Mouse (Mus musculus) cerebellum, postnatal 10 days (tissue): Measurements from ENCODE around the gene Asb13.

Experiments used
- DNase-seq, 2 experiments: peaks; one replicate each; pipeline ENCODE4 v3.0.0; 2021; ENCODE audit warnings: mixed read lengths in 2 of 2

Gene Asb13

DNA sequence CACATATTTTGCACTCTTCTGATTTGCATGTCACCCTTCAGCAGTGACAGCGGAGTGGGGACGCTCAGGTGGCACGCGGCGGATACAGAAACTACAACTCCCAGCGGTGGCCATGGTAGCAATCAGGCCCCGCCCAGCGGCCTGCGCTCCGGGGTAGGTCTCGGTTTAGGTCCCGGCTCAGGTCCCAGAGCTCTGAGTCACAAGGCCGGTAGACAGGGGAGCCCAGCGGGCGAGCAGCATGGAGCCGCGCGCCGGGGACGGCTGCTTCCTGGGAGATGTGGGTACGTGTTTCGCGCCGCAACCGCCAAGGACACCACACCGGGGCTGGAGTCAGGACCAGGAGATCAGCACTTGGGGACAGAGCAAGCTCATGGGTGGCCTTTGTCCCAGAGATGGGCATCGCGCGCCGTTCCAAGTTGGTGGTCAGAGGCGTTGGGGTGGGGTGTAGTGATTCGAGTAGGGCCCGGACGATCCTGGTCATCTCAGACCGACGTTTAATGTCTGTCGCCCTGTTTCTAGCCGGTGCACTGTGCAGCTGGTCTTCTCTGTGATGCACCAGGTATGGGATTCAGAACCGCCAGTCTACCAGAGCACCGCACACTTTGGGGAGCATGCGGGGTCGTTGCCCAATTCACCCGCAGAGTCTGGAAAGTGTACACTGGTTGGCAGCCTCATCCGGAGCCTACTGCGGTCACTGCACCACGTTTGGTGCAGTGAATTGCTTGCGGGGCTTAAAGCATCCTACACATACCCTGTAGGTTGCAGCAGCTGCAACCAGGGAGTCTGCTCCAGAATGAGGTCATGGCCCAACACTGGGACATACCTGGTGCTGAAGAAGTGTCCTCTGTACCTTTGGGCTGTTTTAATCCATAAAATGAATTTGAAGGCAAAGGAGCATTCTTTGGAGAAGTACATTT lies at the start of gene Asb13:
Gene Asb13 (plus strand): TSS at position 138 of the 917 bp plus-strand sequence.
- peak; percentile 83 to 85 for DNase-seq

DNA sequence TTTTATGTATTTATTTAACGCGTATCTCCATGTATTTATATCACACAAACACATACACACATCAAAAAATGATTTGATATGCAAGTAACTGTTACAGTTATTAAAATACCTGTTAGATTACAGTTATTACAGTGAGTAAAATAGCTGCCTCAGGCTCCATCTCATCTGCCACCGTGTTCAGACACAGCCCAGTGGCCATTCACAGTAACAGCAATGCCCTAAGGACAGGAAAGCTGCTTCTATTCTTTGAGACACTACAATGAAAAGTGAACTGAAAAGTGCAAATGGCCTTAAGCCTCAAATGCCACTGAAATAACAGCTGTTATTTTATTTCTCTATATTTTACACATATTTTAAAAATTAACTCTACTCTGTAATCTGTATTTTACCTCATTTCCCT lies 43.0 kb upstream of the Asb13 start:
- peak in 1 of 2 experiments; percentile 6 for DNase-seq

DNA sequence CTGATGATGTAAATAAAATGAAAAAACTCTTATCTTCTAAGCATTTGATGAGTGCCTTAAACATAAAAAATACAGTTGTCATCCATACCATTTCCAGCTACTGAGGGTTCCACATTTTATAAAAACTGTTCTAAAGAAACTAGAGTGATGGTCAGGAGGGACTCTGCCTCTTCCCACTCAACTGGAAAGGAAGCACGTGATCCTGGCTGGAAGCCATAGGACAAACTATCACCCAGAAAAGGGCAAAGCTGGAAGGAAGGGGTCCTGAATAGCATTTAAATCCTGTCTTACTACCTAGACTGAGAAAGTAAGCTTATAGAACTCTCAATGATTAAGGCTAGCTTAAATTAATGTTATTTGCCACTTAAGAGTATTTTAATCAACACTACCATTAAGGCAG lies 39.5 kb upstream of the Asb13 start:
- no peak for DNase-seq

DNA sequence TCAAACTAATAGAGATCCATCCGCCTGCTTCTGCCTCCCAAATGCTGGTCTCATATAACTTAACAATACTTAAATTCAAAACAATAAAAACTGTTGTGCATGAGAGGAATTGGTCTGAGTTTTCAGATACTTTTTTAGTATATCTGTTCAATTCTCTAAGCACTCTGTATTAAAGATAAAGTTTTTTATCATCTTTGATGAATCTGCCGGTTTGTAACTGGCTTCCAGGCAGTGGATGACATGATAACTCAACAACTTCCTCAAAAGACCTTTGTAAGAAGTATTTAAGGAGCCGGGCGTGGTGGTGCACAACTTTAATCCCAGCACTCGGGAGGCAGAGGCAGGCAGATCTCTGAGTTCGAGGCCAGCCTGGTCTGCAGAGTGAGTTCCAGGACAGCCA lies 37.6 kb upstream of the Asb13 start:
- DNase-seq, result no peak

DNA sequence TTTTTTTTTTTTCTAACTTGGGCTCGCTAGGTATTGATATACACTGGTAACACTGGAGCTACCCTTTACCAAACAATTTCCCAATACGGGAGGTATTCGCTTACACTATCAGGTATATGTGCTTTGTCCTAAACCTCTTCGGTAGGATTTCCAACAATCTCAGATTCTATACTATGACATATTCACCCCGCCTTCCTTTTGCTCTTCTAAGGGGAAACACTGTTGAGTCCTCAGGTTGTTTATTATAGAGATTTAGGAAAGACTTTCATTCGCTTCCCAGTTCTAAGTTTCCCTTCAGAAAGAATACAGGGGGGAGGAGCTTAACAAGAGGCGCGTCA lies 24.1 kb upstream of the Asb13 start:
- DNase-seq, result no peak

DNA sequence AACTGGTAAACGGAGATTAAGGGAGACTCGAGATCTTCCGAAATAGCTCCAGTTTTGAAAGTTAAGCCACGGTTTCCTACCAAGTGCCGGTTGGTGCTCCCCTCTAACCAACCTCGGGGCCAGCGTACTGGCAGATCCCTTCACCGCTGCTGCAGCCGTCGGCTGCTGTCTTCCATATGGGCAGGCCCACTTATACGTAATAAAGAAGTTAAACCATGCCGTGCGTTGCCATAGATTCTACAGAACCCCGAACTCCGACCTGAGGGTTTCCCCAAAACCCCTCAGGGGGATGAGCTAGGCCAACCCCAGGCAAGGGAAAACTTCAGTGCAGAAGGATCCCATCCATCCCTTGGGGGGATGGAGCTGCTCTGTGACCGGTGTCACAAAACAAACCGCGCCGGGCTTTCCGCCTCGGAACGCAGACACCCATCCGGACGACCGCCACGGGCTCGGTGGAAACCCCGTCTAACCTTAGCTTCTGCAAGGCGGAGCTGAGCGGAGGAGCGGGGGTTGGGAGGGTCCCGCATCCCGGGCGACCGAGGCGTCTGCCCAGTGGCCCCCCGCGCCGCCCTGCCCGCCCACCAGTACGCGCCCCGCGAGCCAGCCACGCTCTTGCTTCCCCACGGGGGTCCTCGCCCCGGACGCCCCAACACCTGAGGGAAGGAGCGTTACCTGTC lies 23.6 kb upstream of the Asb13 start:
- peak in 1 of 2 experiments; percentile 73 for DNase-seq

DNA sequence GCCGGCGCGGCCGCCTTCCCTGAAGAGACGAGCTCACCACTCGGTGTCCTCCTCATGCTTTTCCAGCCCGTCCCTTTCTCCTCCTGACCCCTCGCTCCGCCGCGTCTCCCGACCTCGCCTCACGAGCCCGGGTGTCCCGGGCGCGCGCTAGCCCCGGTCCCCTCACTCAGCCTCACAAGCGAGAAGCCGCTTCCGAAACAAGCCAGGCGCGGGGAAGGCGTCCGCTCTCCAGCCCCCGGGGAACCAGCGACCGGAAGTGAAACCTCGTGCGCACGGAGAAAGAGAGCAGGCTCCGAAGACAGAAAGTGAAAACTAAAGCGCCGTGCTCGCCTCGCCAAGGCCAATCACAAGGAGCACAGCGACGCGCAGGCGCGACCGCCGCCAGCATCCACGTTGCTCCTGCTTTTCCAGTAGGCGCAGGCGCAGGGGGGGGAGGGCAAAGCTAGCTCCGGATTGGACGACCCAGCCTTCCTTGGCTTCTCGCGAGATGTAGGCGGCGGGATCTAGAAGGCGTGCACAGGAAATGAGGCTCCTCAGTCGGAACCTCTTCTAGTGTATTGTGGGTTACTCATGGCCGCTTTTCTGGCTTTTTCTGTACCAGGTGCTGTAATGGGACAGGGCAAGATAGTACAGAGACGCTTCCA lies 22.9 kb upstream of the Asb13 start, which contains the start of gene Fam208b:
Gene Fam208b (minus strand): TSS at position 314 of the 644 bp plus-strand sequence.
- peak; percentile 99 for DNase-seq

DNA sequence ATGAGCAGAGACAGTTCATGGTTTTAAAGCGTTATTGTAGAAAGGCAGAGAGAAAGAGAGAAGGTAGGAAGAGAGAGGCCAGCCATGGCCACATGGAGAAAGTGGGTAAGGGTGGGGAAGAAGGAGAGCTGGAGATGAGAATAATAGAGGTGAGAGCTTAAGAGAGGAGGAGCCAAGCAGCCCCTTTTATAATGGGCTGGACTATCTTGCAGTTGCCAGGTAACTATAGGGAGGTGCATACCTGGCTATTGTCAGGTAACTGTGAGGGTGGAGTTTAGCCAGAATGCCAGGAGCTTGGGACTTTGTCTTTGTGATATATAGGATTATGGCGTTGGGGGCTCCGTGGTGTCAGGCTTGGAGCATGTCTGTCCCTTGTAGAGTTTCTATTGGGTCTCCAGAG lies 6.7 kb upstream of the Asb13 start:
- no peak for DNase-seq

DNA sequence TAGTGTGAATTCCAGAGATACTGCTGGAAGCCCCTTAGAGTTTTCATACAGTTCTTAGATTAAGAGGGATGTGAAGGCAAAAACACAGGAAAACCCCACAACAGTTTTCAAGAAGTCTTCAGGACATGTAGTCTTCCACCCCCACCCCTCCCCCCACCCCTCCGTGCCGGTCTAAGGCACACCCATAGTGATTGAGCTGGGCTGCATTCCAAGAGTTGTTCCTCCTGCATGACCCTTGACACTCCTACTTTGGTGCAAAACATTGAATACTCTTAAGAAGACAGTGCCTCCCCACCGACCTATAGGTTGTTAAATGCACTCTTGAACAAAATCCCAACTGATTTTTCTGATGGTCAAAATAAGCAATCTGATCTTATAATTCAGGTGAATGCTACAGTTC lies 5.7 kb upstream of the Asb13 start:
- DNase-seq, result no peak

DNA sequence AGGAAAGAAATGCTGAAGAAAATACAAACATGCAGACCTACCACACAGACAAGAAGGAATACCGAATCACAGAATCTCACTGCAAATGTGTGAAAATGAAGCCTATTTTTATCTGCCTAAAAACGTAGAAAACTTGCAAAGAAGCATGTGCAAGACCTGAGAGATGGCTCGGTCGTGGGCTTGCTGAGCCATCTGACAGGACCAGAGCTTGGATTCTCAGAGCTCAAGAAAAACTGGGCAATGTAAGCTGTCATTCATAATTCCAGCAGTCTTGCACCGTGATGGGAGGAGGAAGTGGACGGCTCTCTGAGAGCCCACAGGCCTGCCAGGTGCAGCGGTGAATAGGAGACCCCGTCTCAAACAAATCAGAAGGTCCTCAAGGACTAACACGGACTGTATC lies 1.3 kb upstream of the Asb13 start:
- no peak for DNase-seq

DNA sequence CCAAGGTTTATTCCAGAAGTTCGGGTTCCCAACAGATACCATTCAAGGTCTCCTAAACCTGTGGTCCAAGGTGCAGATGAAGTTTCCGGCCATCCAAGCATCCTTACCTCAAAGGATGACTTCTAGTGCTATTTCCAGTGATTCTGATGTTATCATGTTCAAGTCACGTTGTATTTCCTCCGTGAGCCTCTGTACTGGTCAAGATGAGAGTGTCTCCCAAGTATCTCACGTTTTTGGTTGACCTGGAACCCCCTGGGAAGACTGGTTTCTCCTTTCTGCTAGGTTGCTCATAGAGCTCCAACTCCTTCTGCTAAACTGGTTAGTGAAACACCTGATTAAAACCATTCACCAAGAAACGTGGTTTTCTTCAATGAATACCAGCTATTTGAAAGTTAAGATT lies 701 bp upstream of the Asb13 start:
- no peak for DNase-seq

DNA sequence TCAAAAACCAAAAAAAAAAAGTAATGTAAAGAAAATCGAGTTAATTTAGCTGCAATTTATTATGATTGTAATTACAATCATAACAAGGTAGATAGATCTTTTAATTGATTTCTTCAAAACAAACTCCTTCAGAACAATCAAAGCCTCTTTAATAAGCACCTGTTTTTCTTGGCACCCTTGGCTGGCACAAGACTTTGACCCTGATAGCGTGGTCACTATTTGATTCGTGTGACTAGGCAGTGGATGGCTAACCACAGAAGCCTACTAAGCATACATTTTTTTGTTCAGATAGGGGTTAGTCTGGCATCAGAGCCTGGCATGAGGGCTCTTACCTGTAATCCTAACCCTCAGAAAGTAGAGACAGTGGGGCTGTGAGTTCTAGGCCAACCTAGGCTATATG lies 1.2 kb downstream of the Asb13 start:
- no peak for DNase-seq

DNA sequence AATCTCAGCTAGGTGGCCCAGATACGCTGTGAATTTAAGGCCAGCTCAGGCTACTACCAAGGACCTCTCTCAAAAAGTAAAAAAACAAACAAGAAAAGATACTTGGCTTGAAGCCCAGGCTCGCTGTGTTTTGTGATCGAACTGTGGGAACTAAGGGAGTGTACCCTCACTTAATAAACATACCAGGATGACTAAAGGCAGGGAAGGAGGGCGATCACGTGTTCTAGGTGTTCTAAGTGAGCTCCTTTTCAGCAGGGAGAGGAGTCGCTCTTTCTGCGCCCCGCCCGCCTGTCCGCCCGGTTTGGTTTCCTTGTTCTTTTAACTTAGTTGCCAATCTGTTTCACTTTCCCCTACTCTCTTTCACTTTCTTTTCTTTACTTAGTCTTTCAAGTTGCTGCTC lies 3.0 kb downstream of the Asb13 start:
- peak in 1 of 2 experiments; percentile 4 for DNase-seq

DNA sequence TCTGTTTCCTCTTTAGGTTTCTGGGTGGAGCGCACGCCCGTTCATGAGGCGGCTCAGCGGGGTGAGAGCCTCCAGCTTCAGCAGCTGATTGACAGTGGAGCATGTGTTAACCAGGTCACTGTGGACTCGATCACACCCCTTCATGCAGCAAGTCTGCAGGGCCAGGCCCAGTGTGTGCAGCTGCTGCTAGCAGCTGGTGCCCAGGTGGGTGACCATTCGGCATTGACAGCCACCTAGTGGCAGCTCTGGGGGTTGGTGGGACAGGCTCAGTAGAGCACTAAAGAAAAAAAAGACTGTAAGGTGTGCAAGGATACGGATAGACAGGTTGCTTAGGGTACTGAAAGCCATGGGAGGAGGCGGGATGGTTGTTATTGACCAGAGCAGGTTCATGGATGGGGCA lies 8.2 kb downstream of the Asb13 start:
- DNase-seq, result peak in 1 of 2 experiments; percentile 12

DNA sequence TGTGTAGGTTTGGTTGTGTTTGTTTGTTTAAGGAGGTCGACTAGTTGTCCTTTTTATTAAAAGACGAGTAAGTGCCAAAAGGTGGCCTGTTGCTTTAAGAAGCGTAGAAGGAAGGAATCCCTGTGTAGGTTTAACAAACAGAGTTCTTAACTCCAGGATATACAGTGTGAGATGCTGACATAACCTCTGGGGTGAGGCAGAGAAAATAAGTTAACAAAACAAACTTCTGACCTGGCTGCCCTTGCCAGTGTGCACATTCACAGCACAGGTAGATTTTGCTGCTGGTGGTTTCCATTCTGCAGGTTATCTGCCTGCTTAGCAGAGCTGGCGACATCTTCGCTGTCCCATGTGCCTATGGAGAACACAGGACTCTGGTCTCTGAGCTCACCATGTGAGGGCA lies 8.7 kb downstream of the Asb13 start:
- DNase-seq, result no peak

DNA sequence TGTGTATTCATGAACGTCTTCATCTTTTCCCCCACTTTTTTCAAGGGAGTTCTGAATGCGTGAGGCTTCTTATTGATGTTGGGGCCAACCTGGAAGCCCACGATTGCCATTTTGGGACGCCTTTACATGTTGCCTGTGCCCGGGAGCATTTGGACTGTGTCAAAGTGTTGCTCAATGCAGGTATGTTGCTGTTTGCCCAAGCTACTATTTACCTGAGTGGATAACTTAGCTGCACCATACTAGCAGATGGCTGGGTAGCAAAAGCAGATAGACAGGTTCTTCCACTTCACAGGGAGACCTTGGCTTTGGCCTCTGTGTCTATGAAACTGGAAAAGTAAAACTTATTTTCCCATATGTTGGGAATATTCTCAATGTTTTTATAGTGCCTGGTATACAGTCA lies 11.0 kb downstream of the Asb13 start:
- DNase-seq, result no peak

DNA sequence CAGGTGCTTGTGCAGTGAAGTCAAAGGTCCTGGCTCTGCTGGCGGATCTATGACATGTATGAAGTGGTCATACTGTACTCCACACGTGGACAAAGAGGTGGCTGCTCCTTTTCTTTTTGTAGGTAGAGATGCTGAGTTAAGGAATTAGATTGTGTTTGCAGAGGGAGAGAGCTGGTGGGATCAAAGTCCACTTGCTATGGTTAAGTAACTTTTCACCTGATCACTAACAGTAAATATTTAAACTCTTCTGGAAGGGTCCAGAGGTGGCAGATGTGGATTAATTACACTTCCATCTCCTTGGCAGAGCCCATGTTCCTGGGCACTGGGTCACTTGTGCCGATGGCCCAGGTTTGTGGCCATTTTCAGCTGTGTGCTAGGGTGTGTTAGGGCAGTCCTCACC lies 12.1 kb downstream of the Asb13 start:
- no peak for DNase-seq

DNA sequence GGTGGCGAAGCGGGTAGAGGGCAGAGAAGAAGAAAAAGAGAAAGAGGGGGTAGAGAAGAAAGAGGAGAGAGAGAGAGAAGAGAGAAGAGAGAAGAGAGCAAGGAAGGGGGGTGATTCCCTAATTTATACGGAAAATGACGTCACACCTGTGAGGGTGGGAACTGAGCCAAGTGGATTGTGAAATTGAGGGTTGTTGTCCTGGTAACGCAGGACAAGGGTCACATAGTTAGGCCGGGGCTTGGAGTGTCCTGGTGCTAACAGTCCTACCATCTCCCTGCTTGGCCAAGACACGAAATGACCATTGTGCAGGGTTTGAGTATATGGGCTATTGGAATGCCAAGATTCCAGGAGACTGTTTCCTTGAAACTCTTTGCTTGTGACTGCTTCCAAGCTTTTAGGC lies 12.7 kb downstream of the Asb13 start:
- no peak for DNase-seq

DNA sequence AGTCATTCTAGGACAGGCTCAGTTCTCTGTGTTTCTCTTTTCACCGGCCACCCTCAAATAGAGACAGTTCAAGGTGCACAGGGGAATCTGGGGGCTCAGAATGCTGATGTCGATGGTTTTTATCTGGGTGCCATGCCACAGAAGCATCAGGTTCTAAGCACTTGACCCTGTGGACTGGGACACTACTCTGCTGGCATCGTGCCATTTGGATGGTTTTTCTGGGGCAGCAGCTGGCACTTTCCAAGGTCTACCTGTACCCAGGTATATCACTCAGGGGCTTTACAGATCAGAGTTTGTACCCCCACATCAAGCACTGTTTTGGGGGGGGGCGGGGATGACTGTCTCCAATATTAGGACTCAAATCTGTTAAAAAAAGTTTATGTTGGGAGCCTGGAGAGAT lies 16.7 kb downstream of the Asb13 start:
- no peak for DNase-seq

DNA sequence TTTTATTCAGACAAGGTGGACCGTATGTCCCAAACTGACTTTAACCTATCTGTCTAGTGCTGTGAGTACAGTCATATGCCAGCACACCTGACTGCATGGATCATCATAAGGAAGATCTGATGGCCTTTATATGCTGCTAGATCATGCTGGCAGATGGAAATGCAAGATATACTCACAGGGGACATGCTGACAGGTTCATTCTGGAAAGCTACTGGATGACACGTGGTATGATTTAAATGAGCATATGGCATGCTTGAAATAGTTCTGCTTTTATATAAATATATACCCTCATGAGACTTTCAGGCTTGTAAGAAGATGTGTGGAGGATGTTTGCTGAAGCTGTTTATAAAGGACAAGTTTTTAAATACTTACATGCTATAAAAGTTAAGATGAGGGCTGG lies 20.6 kb downstream of the Asb13 start:
- DNase-seq, result no peak

DNA sequence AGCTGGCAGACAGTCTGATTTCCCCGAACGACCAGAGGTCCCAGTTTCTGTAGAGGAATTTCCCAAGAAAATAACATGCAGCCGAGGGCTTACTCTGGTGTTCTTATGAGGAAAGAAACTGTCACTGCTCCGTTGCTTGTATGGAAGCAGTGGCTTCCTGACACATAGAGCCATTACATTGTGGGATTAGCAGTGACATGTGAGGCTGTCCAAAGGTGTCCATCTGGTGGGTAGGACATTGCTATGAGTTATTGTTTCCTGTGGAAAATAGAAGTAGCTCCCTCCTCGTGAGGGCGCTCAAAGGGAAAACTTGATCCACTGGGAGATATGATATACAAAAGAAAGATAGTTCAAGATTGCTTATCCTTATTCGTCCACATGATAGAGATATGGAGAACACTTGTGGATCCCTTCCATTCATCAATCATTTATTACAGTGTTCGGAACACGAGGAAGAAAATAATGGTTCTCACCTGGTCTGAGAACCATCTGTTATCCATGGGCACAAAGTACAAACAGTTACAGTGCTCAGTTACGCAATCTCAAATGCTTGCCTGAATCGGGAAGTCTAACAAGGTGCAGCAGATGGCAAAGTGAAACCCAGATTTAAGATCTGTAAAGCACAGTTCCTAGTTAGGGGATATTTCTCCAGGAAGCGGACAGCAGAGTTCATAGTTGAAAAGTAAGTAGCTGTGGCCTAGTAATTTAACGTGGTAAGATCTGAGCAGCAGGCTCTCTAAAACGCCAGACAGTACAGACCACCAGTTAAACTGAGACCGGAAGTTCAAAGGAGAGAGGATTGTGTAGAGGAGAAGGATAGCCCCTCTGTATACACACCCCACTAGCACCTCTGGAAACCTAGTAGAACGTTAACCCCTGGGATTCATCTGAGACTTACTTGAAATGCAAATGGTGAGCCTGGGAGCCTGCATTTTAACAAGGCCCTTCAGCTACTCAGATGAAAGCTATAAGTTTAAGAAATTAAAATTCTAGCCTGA lies 25.6 kb downstream of the Asb13 start:
- DNase-seq, result no peak

DNA sequence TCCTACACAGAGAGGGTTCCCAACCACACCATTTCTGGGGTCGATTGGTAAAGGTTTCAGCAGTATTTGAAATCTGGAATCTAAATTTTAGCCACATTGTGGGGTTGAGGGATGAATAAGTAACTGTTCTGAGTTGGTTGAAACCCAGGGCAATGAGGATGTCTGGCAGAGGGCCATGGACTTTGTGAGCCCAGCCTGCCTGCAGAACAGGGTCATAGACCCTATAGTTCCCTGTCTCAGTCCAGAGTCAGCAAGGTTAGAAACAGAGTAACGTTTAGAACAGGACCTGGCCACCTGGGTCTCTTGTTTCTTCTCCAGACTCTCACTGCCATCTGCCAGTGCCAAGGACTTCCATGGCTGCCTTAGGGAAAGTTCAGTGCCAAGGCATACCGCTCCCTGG lies 30.4 kb downstream of the Asb13 start:
- peak in 1 of 2 experiments; percentile 47 for DNase-seq
